Mouse (Mus musculus) lung, postnatal 0 days (tissue): ENCODE results near the gene Zfp27.

Experiments used
- CTCF ChIP-seq: IDR thresholded peaks from 2 replicates; pipeline ENCODE4 v1.5.1; 2016; ENCODE audit warnings: antibody characterized with exemption, mild to moderate bottlenecking
- EP300 ChIP-seq: IDR thresholded peaks from 2 replicates; pipeline ENCODE4 v1.6.1; 2016; ENCODE audit warnings: antibody characterized with exemption, mild to moderate bottlenecking, control low read depth

- TF ChIP-seq CTCF (peak; percentile 45), EP300 (no peak)
Observed at GRCm38 (mm10) chr7:29859532-29860517, 46.5 kb downstream of the Zfp27 start, which contains the start of gene Zfp420.
